Mouse (Mus musculus) 3T3-L1 (cell line): Measurements from ENCODE around the gene Olfr1311.
A peak's percentile ranks its signal among the peaks of the same experiment; 100 is the strongest.
"Not testable (repeated sequence)": the region's sequence is repeated elsewhere in the genome, so short reads cannot be mapped to it uniquely, and the experiment has no call there.

Experiments used
- DNase-seq: peaks from one replicate; pipeline ENCODE4 v3.0.0-alpha.2; 2015; ENCODE audit warnings: low read depth, low spot score

Olfr1311 gene

GRCm38 (mm10) chr2:112024312-112024711, at the start of gene Olfr1311:
Olfr1311 (minus strand) TSS chr2:112024412.
- DNase-seq, result no peak

GRCm38 (mm10) chr2:112050138-112050537, 25.9 kb upstream of the Olfr1311 start, which contains the start of gene Olfr1312:
Olfr1312 (minus strand) TSS chr2:112050238.
- no peak for DNase-seq

GRCm38 (mm10) chr2:112026971-112027370, 2.8 kb upstream of the Olfr1311 start:
- DNase-seq, result not testable (repeated sequence)

GRCm38 (mm10) chr2:112014900-112015299, 9.3 kb downstream of the Olfr1311 start:
- DNase-seq, result peak; percentile 54

GRCm38 (mm10) chr2:112012608-112013007, 11.6 kb downstream of the Olfr1311 start, which contains the start of gene Olfr1310:
Olfr1310 (minus strand) TSS chr2:112012708.
- DNase-seq, result no peak

GRCm38 (mm10) chr2:111990181-111990580, 34.0 kb downstream of the Olfr1311 start, which contains the start of gene Olfr1309:
Olfr1309 (minus strand) TSS chr2:111990281.
- DNase-seq, result no peak
